Mouse (Mus musculus) C2C12 (cell line): ENCODE data around the gene Tmtc1.

Source experiments
- CTCF ChIP-seq: IDR thresholded peaks from one replicate; pipeline ENCODE4 v1.5.1; 2011; ENCODE audit not compliant: control insufficient read depth, insufficient read depth, insufficient read length
- MAX ChIP-seq: IDR thresholded peaks from one replicate; pipeline ENCODE4 v1.6.1; 2011; ENCODE audit warnings: mild to moderate bottlenecking, control low read depth

DNA sequence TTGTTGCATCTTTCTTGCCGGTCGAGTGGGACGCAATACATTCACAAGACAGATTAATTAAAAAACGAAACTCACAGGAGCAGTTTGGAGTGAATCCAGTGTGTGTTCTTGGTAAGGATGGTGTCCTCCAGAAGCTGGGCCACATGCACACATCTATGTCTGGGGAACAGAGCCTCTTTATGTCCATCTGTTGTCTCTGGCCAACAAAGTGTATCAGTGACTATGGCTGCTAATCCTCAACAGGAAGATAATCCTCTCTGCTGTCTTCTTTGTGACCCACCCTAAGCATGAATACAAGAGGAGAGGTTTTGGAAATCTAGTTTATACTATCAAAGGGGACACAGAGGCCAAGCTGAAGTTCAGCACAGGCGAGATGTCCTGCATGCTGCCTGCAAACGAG lies 34.2 kb upstream of the Tmtc1 start:
- TF ChIP-seq CTCF (no peak), MAX (no peak)
